Comparison of ENCODE assay signal across 40 mouse cellular contexts in the genomic region with DNA sequence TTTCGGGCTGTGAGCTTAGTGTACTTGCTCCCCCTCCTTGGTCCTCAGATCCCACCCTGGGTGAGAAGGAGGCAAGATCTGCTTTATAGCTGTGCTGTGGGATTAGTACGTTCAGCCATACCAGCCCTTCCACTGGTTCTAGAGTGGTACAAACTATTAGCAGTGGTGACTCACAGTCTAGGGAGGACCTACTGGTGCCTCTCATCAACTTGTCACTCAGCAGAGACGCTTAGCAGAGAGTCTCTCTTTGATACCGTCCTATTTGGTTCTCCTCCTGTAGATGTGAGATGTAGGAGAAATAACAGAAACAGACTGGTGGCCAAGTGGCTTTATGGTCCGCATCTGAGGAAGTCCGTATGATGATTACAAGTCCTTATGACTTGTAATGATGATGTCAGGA. TPM values are rescaled to one million over a fixed set of nuclear protein-coding genes. Genes with fewer than 3 reads are reported as not detected.
"Had no signal": no experiment of that assay in that cellular context is flagged by ENCODE, and none has a peak within 500 bp of the region (broad histone marks: within the 10 kb centered on the region; RNA-seq: fewer than 3 reads in every experiment).

No protein-coding gene starts in this region.

- H3K4me1 ChIP-seq: hindbrain, embryonic 15.5 days; liver, embryonic 12.5 days had no signal

- H3K9me3 ChIP-seq: hindbrain, embryonic 13.5 days; hindbrain, embryonic 15.5 days; kidney, embryonic 15.5 days; limb, embryonic 13.5 days; limb, embryonic 15.5 days; liver, embryonic 12.5 days had no signal

- H3K4me3 ChIP-seq: heart, embryonic 12.5 days; hindbrain, embryonic 13.5 days; hindbrain, embryonic 15.5 days; kidney, embryonic 15.5 days; limb, embryonic 13.5 days; limb, embryonic 15.5 days; liver, embryonic 12.5 days had no signal

- ATAC-seq: hindbrain, postnatal 0 days; intestine, embryonic 16.5 days; liver, embryonic 12.5 days had no signal

- H3K36me3 ChIP-seq: heart, embryonic 12.5 days; hindbrain, embryonic 13.5 days; hindbrain, embryonic 15.5 days; kidney, embryonic 15.5 days; limb, embryonic 13.5 days; limb, embryonic 15.5 days; liver, embryonic 12.5 days had no signal

- H3K27me3 ChIP-seq: heart, embryonic 12.5 days; hindbrain, embryonic 13.5 days; hindbrain, embryonic 15.5 days; kidney, embryonic 15.5 days; limb, embryonic 13.5 days; limb, embryonic 15.5 days had no signal

- H3K9ac ChIP-seq: heart, embryonic 12.5 days; hindbrain, embryonic 13.5 days; hindbrain, embryonic 15.5 days; kidney, embryonic 15.5 days; limb, embryonic 13.5 days; limb, embryonic 15.5 days; liver, embryonic 12.5 days; liver, embryonic 14.5 days had no signal

- H3K4me2 ChIP-seq: heart, embryonic 12.5 days; hindbrain, embryonic 13.5 days; hindbrain, embryonic 15.5 days; kidney, embryonic 15.5 days; limb, embryonic 13.5 days; limb, embryonic 15.5 days; liver, embryonic 12.5 days had no signal

- H3K27ac ChIP-seq: hindbrain, embryonic 13.5 days; hindbrain, embryonic 15.5 days; hindbrain, postnatal 0 days; kidney, embryonic 15.5 days; kidney, postnatal 0 days; limb, embryonic 13.5 days; limb, embryonic 15.5 days; liver, embryonic 12.5 days; liver, embryonic 14.5 days had no signal

- DNase-seq: gastrocnemius, postnatal 14 days; gastrocnemius, postnatal 36 days; heart, adult 18-20 months; heart, postnatal 10 days; kidney, adult 11 months; kidney, adult 2 months; kidney, adult 9 months; kidney, postnatal 14 days; kidney, postnatal 36 days; layer of hippocampus, adult 9-11 months; layer of hippocampus, postnatal 36 days; left cerebral cortex, postnatal 4 days had no signal

RNA-seq across cellular contexts. Expression of gene 1700024P04Rik, which starts 57.7 kb away (rescaled TPM):
- total RNA-seq: gastrocnemius, adult 18-20 months; gastrocnemius, adult 8-10 months; gastrocnemius, postnatal 14 days; gastrocnemius, postnatal 36 days; heart, adult 18-20 months; heart, postnatal 10 days; heart, postnatal 25 days; hematopoietic stem cell, adult 5-6 weeks; hindbrain, postnatal 0 days; layer of hippocampus, adult 18-20 months; layer of hippocampus, adult 8-10 months; layer of hippocampus, postnatal 14 days; layer of hippocampus, postnatal 36 days; left cerebral cortex, adult 18-20 months; left cerebral cortex, adult 8-10 months; left cerebral cortex, postnatal 10 days; left cerebral cortex, postnatal 25 days; left cerebral cortex, postnatal 4 days; liver, adult 2 months had no signal
- polyA plus RNA-seq: heart, embryonic 12.5 days; heart, embryonic 14.5 days; heart, embryonic 16.5 days; hindbrain, embryonic 11.5 days; hindbrain, embryonic 13.5 days; hindbrain, embryonic 15.5 days; hindbrain, postnatal 0 days; intestine, embryonic 16.5 days; kidney, adult 2 months; kidney, embryonic 15.5 days; kidney, postnatal 0 days; large intestine, adult 2 months; limb, embryonic 11.5 days; limb, embryonic 13.5 days; limb, embryonic 15.5 days; liver, adult 2 months; liver, embryonic 12.5 days; liver, embryonic 14.5 days had no signal
